Mouse (Mus musculus): ENCODE results near the gene Klb.
A peak's percentile ranks its signal among the peaks of the same experiment; 100 is the strongest.

Gene Klb

GRCm38 (mm10) chr5:65350508-65350907 lies 2.4 kb downstream of the Klb start:
- no peaks in the 10 kb centered on the region for H3K36me3 ChIP-seq (ENCODE audit: insufficient read depth, low read length)
- H3K4me1 ChIP-seq (replicated peaks; ENCODE audit: low read depth, low read length), result peaks cover 21% of the 10 kb centered on the region
- H3K4me3 ChIP-seq (replicated peaks; ENCODE audit: low read length), result no peak overlapping the region
- peaks cover 11% of the 10 kb centered on the region for H3K27me3 ChIP-seq (ENCODE audit: insufficient read depth, low read length)
- H3K9me3 ChIP-seq (ENCODE audit: low read length), result no peaks in the 10 kb centered on the region
- TF ChIP-seq POU5F1 (IDR thresholded peaks at IDR 0.05; ENCODE audit: borderline replicate concordance, low read length) (no peak), CTCF (conservative IDR thresholded peaks at IDR 0.05; ENCODE audit: low read length) (no peak), NANOG (IDR thresholded peaks at IDR 0.05; ENCODE audit: borderline replicate concordance, low read length) (no peak)

- Histone ChIP-seq H3K4me1 (replicated peaks; ENCODE audit: low read depth, low read length) (peaks cover 21% of the 10 kb centered on the region), H3K36me3 (ENCODE audit: insufficient read depth, low read length) (no peaks in the 10 kb centered on the region), H3K27me3 (ENCODE audit: insufficient read depth, low read length) (peaks cover under 1% of the 10 kb centered on the region; the same call in 1 of the 2 replicates), H3K4me3 (replicated peaks; ENCODE audit: low read length) (no peak overlapping the region), H3K9me3 (ENCODE audit: low read length) (no peaks in the 10 kb centered on the region)
- TF ChIP-seq POU5F1 (IDR thresholded peaks at IDR 0.05; ENCODE audit: borderline replicate concordance, low read length) (no peak), CTCF (conservative IDR thresholded peaks at IDR 0.05; ENCODE audit: low read length) (no peak), NANOG (IDR thresholded peaks at IDR 0.05; ENCODE audit: borderline replicate concordance, low read length) (no peak)
Measured at GRCm38 (mm10) chr5:65354097-65354496, 6.0 kb downstream of the Klb start.

- TF ChIP-seq CTCF (conservative IDR thresholded peaks at IDR 0.05; ENCODE audit: low read length), result peak; percentile 88
- no peak for TF ChIP-seq POU5F1 (IDR thresholded peaks at IDR 0.05; ENCODE audit: borderline replicate concordance, low read length)
- H3K36me3 ChIP-seq (ENCODE audit: insufficient read depth, low read length), result no peaks in the 10 kb centered on the region
- no peaks in the 10 kb centered on the region for H3K27me3 ChIP-seq (ENCODE audit: insufficient read depth, low read length)
- peaks cover 27% of the 10 kb centered on the region for H3K4me1 ChIP-seq (replicated peaks; ENCODE audit: low read depth, low read length)
- no peak overlapping the region for H3K4me3 ChIP-seq (replicated peaks; ENCODE audit: low read length)
- H3K9me3 ChIP-seq (ENCODE audit: low read length), result no peaks in the 10 kb centered on the region
Measured at GRCm38 (mm10) chr5:65354985-65355384, 6.9 kb downstream of the Klb start.

- H3K9me3 ChIP-seq (ENCODE audit: low read length), result no peaks in the 10 kb centered on the region
- no peaks in the 10 kb centered on the region for H3K27me3 ChIP-seq (ENCODE audit: insufficient read depth, low read length)
- TF ChIP-seq NANOG (IDR thresholded peaks at IDR 0.05; ENCODE audit: borderline replicate concordance, low read length), result no peak
- peaks cover 27% of the 10 kb centered on the region for H3K4me1 ChIP-seq (replicated peaks; ENCODE audit: low read depth, low read length)
- no peak overlapping the region for H3K4me3 ChIP-seq (replicated peaks; ENCODE audit: low read length)
- H3K36me3 ChIP-seq (ENCODE audit: insufficient read depth, low read length), result no peaks in the 10 kb centered on the region
Measured at GRCm38 (mm10) chr5:65356851-65357250, 8.7 kb downstream of the Klb start.

GRCm38 (mm10) chr5:65357771-65358170 lies 9.7 kb downstream of the Klb start:
- Histone ChIP-seq H3K9me3 (ENCODE audit: low read length) (no peaks in the 10 kb centered on the region), H3K4me1 (replicated peaks; ENCODE audit: low read depth, low read length) (peaks cover 20% of the 10 kb centered on the region), H3K4me3 (replicated peaks; ENCODE audit: low read length) (no peak overlapping the region), H3K36me3 (ENCODE audit: insufficient read depth, low read length) (no peaks in the 10 kb centered on the region), H3K27me3 (ENCODE audit: insufficient read depth, low read length) (no peaks in the 10 kb centered on the region)
- TF ChIP-seq NANOG (IDR thresholded peaks at IDR 0.05; ENCODE audit: borderline replicate concordance, low read length) (no peak), POU5F1 (IDR thresholded peaks at IDR 0.05; ENCODE audit: borderline replicate concordance, low read length) (no peak), CTCF (conservative IDR thresholded peaks at IDR 0.05; ENCODE audit: low read length) (no peak)

GRCm38 (mm10) chr5:65367837-65368236 lies 19.7 kb downstream of the Klb start:
- peaks cover 39% of the 10 kb centered on the region for H3K4me1 ChIP-seq (replicated peaks; ENCODE audit: low read depth, low read length)

GRCm38 (mm10) chr5:65371551-65371950 lies 23.4 kb downstream of the Klb start:
- no peaks in the 10 kb centered on the region for H3K9me3 ChIP-seq (ENCODE audit: low read length)
- no peak for TF ChIP-seq CTCF (conservative IDR thresholded peaks at IDR 0.05; ENCODE audit: low read length)
- TF ChIP-seq POU5F1 (IDR thresholded peaks at IDR 0.05; ENCODE audit: borderline replicate concordance, low read length), result no peak
- no peak for TF ChIP-seq NANOG (IDR thresholded peaks at IDR 0.05; ENCODE audit: borderline replicate concordance, low read length)
- H3K4me3 ChIP-seq (replicated peaks; ENCODE audit: low read length), result 0 out of 2 replicates have a peak overlapping the region, but pooled peaks have one; percentile 5
- no peaks in the 10 kb centered on the region for H3K36me3 ChIP-seq (ENCODE audit: insufficient read depth, low read length)
- peaks cover 4% of the 10 kb centered on the region; the same call in 1 of the 2 replicates for H3K27me3 ChIP-seq (ENCODE audit: insufficient read depth, low read length)
- peaks cover 39% of the 10 kb centered on the region for H3K4me1 ChIP-seq (replicated peaks; ENCODE audit: low read depth, low read length)

More at GRCm38 (mm10) chr5:65367837-65368236, 19.7 kb downstream of the Klb start:
- H3K36me3 ChIP-seq (ENCODE audit: insufficient read depth, low read length), result no peaks in the 10 kb centered on the region
- TF ChIP-seq NANOG (IDR thresholded peaks at IDR 0.05; ENCODE audit: borderline replicate concordance, low read length) (no peak), CTCF (conservative IDR thresholded peaks at IDR 0.05; ENCODE audit: low read length) (no peak), POU5F1 (IDR thresholded peaks at IDR 0.05; ENCODE audit: borderline replicate concordance, low read length) (no peak)
- H3K9me3 ChIP-seq (ENCODE audit: low read length), result no peaks in the 10 kb centered on the region
- H3K27me3 ChIP-seq (ENCODE audit: insufficient read depth, low read length), result peaks cover 8% of the 10 kb centered on the region; the same call in 1 of the 2 replicates
- H3K4me3 ChIP-seq (replicated peaks; ENCODE audit: low read length), result no peak overlapping the region

GRCm38 (mm10) chr5:65374746-65375145 lies 26.6 kb downstream of the Klb start:
- H3K9me3 ChIP-seq (ENCODE audit: low read length), result no peaks in the 10 kb centered on the region
- H3K36me3 ChIP-seq (ENCODE audit: insufficient read depth, low read length), result no peaks in the 10 kb centered on the region
- TF ChIP-seq CTCF (conservative IDR thresholded peaks at IDR 0.05; ENCODE audit: low read length), result no peak
- no peak for TF ChIP-seq POU5F1 (IDR thresholded peaks at IDR 0.05; ENCODE audit: borderline replicate concordance, low read length)
- no peak for TF ChIP-seq NANOG (IDR thresholded peaks at IDR 0.05; ENCODE audit: borderline replicate concordance, low read length)
- peaks cover 24% of the 10 kb centered on the region for H3K4me1 ChIP-seq (replicated peaks; ENCODE audit: low read depth, low read length)
- no peak overlapping the region for H3K4me3 ChIP-seq (replicated peaks; ENCODE audit: low read length)
- H3K27me3 ChIP-seq (ENCODE audit: insufficient read depth, low read length), result peaks cover 19% of the 10 kb centered on the region

GRCm38 (mm10) chr5:65385704-65386103 lies 37.6 kb downstream of the Klb start:
- TF ChIP-seq CTCF (conservative IDR thresholded peaks at IDR 0.05; ENCODE audit: low read length) (no peak), NANOG (IDR thresholded peaks at IDR 0.05; ENCODE audit: borderline replicate concordance, low read length) (no peak), POU5F1 (IDR thresholded peaks at IDR 0.05; ENCODE audit: borderline replicate concordance, low read length) (no peak)
- H3K27me3 ChIP-seq (ENCODE audit: insufficient read depth, low read length), result no peaks in the 10 kb centered on the region
- H3K4me3 ChIP-seq (replicated peaks; ENCODE audit: low read length), result no peak overlapping the region
- peaks cover 28% of the 10 kb centered on the region for H3K4me1 ChIP-seq (replicated peaks; ENCODE audit: low read depth, low read length)
- peaks cover 38% of the 10 kb centered on the region for H3K36me3 ChIP-seq (ENCODE audit: insufficient read depth, low read length)
- H3K9me3 ChIP-seq (ENCODE audit: low read length), result no peaks in the 10 kb centered on the region
